Mouse (Mus musculus): ENCODE data around the gene Upp2. TPM values are rescaled to one million over a fixed set of nuclear protein-coding genes. Genes with fewer than 3 reads are reported as not detected.

Upp2 gene
- polyA plus RNA-seq, 1 experiment from 2014 or later: 9.6 TPM

DNA sequence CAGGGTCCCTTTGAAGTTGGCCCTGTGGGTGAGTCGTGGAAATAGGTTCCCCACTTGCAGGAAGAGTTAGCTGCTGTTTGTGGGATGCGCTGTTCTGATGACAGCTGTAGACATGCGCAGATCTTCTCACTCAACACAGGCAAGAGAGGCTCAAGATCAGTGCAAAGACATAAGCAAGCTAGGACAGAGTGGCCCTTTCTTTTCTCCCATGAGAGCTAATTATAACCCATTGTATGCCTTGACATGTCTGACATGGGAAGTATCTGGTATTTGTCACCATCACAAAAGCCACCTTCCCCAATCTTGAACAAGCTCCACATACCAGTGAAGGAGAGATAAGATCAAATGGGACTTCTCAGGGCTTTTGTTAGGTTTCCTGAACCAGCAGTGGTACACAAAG is 140.6 kb downstream of the Upp2 start:
- WGBS: 85% methylated on average over 3 of the region's 3 CpGs

DNA sequence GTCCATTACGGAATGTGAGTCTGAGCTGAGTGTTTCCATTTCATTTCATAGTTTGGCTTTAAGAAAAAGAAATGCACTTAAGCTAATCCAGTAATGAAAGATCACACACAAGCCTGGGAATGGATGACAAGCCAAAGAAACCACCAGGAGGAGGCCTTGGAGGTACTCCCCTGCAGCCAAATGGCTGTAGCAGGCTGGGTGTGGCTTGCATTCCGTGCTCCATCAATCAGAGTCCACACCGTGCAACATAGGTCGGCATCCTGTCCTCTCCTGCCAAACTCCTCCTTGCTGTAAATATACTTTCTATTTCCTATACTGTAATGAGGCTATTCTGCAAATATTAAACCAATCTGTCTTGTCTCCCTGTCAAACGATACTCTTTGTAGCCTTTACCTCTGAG is 143.1 kb downstream of the Upp2 start:
- Histone ChIP-seq H3K4me1 (replicated peaks; ENCODE audit: insufficient read depth, low read length) (0 out of 2 replicates have a peak, but pooled peaks cover 3% of the 10 kb centered on the region), H3K4me3 (replicated peaks; ENCODE audit: low read depth, low read length) (no peak overlapping the region), H3K27ac (no peak overlapping the region), H3K4me2 (ENCODE audit: low read length) (no peak overlapping the region), H3K27me3 (ENCODE audit: insufficient read depth, low read length) (no peaks in the 10 kb centered on the region), H3K9me3 (replicated peaks; ENCODE audit: low read length) (no peaks in the 10 kb centered on the region), H3K9ac (ENCODE audit: low read depth, low read length) (no peak overlapping the region), H3K36me3 (ENCODE audit: insufficient read depth, low read length) (no peaks in the 10 kb centered on the region)
- ATAC-seq (replicated peaks; ENCODE audit: low FRiP score, low read depth) (no peak), DNase-seq (ENCODE audit: low spot score) (peak; percentile 38)
- TF ChIP-seq CTCF (IDR thresholded peaks at IDR 0.05; ENCODE audit: low read depth): no peak
- 32% methylated on average over 5 of the region's 5 CpGs for WGBS

More for the DNA sequence above, 140.6 kb downstream of the Upp2 start:
- ATAC-seq (replicated peaks; ENCODE audit: low FRiP score, low read depth): no peak
- H3K27ac ChIP-seq: no peak overlapping the region
- H3K27me3 ChIP-seq (ENCODE audit: insufficient read depth, low read length): no peaks in the 10 kb centered on the region
- H3K4me2 ChIP-seq (ENCODE audit: low read length): no peak overlapping the region
- H3K4me3 ChIP-seq (replicated peaks; ENCODE audit: low read depth, low read length): no peak overlapping the region
- H3K9ac ChIP-seq (ENCODE audit: low read depth, low read length): no peak overlapping the region
- TF ChIP-seq CTCF (IDR thresholded peaks at IDR 0.05; ENCODE audit: low read depth): no peak
- no peaks in the 10 kb centered on the region for H3K36me3 ChIP-seq (ENCODE audit: insufficient read depth, low read length)
- H3K4me1 ChIP-seq (replicated peaks; ENCODE audit: insufficient read depth, low read length): 0 out of 2 replicates have a peak, but pooled peaks cover 3% of the 10 kb centered on the region
- H3K9me3 ChIP-seq (replicated peaks; ENCODE audit: low read length): no peaks in the 10 kb centered on the region
- DNase-seq (ENCODE audit: low spot score): no peak

DNA sequence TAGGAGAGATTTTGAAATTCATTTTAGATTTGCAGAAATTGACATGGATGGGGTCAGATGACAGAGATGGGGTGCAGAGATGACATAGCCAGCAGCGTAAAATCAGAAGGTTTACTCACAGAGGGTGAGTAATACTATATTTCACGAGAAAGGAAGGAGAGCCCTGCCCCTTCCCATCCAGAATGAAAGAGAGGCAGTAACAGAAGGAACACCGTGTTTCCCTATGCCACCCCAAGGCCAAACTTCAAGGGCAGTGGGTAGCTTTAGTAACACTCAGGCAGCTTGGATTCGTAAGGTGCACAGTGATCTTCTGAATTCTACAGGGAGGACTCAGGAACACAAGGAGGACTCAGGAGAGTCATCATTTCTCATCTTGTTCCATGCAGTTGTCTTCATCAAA is 144.0 kb downstream of the Upp2 start:
- H3K27ac ChIP-seq: no peak overlapping the region
- DNase-seq (ENCODE audit: low spot score) (no peak), ATAC-seq (replicated peaks; ENCODE audit: low FRiP score, low read depth) (no peak)
- TF ChIP-seq CTCF (IDR thresholded peaks at IDR 0.05; ENCODE audit: low read depth): no peak
- H3K9me3 ChIP-seq (replicated peaks; ENCODE audit: low read length): no peaks in the 10 kb centered on the region
- WGBS: 78% methylated on average over 4 of the region's 4 CpGs
- H3K4me3 ChIP-seq (replicated peaks; ENCODE audit: low read depth, low read length): no peak overlapping the region
- no peaks in the 10 kb centered on the region for H3K36me3 ChIP-seq (ENCODE audit: insufficient read depth, low read length)
- H3K4me1 ChIP-seq (replicated peaks; ENCODE audit: insufficient read depth, low read length): 0 out of 2 replicates have a peak, but pooled peaks cover 3% of the 10 kb centered on the region
- no peaks in the 10 kb centered on the region for H3K27me3 ChIP-seq (ENCODE audit: insufficient read depth, low read length)
- H3K9ac ChIP-seq (ENCODE audit: low read depth, low read length): no peak overlapping the region
- H3K4me2 ChIP-seq (ENCODE audit: low read length): no peak overlapping the region

DNA sequence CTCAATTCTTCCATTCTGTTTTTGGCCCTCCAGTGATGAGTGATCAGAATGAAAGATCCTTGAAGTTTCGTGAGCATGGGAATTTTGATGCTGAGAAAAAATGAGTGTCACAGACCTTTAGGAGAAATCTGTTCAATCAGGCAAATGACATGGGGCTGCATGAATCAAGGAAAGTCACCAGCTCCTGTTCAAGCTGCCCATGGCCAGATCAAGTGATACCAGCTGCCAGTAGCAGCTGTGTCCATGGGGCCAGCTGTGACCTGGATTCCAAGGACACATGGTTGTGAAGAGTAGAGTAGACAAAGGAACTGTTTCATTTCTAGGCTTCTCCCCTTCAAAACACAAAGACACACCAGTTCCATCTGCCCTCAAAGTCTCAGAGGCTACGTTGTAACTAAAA is 144.4 kb downstream of the Upp2 start:
- 0 out of 2 replicates have a peak, but pooled peaks have one; percentile 29 for ATAC-seq (replicated peaks; ENCODE audit: low FRiP score, low read depth)
- H3K4me2 ChIP-seq (ENCODE audit: low read length): no peak overlapping the region
- H3K4me3 ChIP-seq (replicated peaks; ENCODE audit: low read depth, low read length): no peak overlapping the region
- no peak for TF ChIP-seq CTCF (IDR thresholded peaks at IDR 0.05; ENCODE audit: low read depth)
- WGBS: 68% methylated on average over 2 of the region's 2 CpGs
- 0 out of 2 replicates have a peak, but pooled peaks cover 3% of the 10 kb centered on the region for H3K4me1 ChIP-seq (replicated peaks; ENCODE audit: insufficient read depth, low read length)
- H3K27me3 ChIP-seq (ENCODE audit: insufficient read depth, low read length): no peaks in the 10 kb centered on the region
- no peaks in the 10 kb centered on the region for H3K9me3 ChIP-seq (replicated peaks; ENCODE audit: low read length)
- no peak for DNase-seq (ENCODE audit: low spot score)
- no peaks in the 10 kb centered on the region for H3K36me3 ChIP-seq (ENCODE audit: insufficient read depth, low read length)
- H3K9ac ChIP-seq (ENCODE audit: low read depth, low read length): no peak overlapping the region
- no peak overlapping the region for H3K27ac ChIP-seq

DNA sequence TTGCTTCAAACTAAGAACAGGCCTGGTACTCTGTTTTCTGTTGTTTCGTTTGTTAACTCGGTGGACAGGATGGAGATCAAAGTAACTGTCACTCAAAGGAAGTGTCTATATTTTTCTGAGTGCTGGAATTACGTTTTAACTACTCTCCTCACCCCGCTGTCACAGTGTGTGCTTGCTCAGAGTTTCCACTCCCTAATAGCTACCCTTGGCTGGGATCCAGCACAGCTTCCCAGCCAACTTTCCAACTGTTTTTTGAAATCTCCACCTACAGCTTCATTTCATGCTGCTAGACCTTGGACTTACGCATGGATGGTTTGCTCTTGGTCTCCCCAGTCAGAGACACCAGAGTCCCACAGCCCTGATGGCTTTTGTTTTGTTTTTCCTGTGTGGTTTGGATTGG is 144.8 kb downstream of the Upp2 start:
- H3K27me3 ChIP-seq (ENCODE audit: insufficient read depth, low read length): no peaks in the 10 kb centered on the region
- H3K9me3 ChIP-seq (replicated peaks; ENCODE audit: low read length): no peaks in the 10 kb centered on the region
- H3K4me3 ChIP-seq (replicated peaks; ENCODE audit: low read depth, low read length): no peak overlapping the region
- H3K4me2 ChIP-seq (ENCODE audit: low read length): no peak overlapping the region
- DNase-seq (ENCODE audit: low spot score) (peak; percentile 77), ATAC-seq (replicated peaks; ENCODE audit: low FRiP score, low read depth) (peak; percentile 69)
- no peak overlapping the region for H3K9ac ChIP-seq (ENCODE audit: low read depth, low read length)
- no peaks in the 10 kb centered on the region for H3K36me3 ChIP-seq (ENCODE audit: insufficient read depth, low read length)
- 13% methylated on average over 5 of the region's 5 CpGs for WGBS
- 0 out of 2 replicates have a peak, but pooled peaks cover 3% of the 10 kb centered on the region for H3K4me1 ChIP-seq (replicated peaks; ENCODE audit: insufficient read depth, low read length)
- TF ChIP-seq CTCF (IDR thresholded peaks at IDR 0.05; ENCODE audit: low read depth): no peak
- peak overlapping the region; percentile 64 for H3K27ac ChIP-seq

DNA sequence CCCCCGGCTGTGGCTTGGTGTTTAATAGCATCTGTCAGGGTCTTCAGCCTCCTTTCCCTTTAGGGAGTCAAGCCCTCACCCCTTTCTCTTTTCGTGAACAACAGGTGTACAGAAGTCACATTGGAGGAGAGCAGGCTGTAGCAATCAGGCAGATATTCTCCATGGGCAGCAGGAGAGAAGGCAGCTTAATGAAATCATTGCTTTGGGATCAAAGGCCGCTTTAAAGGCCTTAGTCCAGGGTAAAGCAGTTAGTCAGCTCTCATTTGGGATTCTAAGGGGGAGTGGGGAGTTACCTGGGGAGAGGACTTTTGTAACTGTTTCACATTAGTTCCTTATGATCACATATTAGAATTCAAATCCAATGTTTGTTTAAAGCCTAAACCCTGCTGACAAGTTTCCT is 150.8 kb downstream of the Upp2 start:
- H3K4me2 ChIP-seq (ENCODE audit: low read length): no peak overlapping the region
- ATAC-seq (replicated peaks; ENCODE audit: low FRiP score, low read depth) (no peak), DNase-seq (ENCODE audit: low spot score) (no peak)
- no peak overlapping the region for H3K9ac ChIP-seq (ENCODE audit: low read depth, low read length)
- H3K4me1 ChIP-seq (replicated peaks; ENCODE audit: insufficient read depth, low read length): no peaks in the 10 kb centered on the region
- no peak for TF ChIP-seq CTCF (IDR thresholded peaks at IDR 0.05; ENCODE audit: low read depth)
- no peaks in the 10 kb centered on the region for H3K27me3 ChIP-seq (ENCODE audit: insufficient read depth, low read length)
- H3K9me3 ChIP-seq (replicated peaks; ENCODE audit: low read length): no peaks in the 10 kb centered on the region
- no peak overlapping the region for H3K4me3 ChIP-seq (replicated peaks; ENCODE audit: low read depth, low read length)
- WGBS: 42% methylated on average over 3 of the region's 3 CpGs
- no peaks in the 10 kb centered on the region for H3K36me3 ChIP-seq (ENCODE audit: insufficient read depth, low read length)
- H3K27ac ChIP-seq: no peak overlapping the region

Data from kidney, postnatal 0 days (tissue).